Mouse (Mus musculus): ENCODE measurements at regions not wholly inside any gene's neighbourhood (a gene's known extent, or its start where the extent isn't known, plus 50 kb on each side); places are given as distances from the start of the nearest gene placed in this dataset.

DNA sequence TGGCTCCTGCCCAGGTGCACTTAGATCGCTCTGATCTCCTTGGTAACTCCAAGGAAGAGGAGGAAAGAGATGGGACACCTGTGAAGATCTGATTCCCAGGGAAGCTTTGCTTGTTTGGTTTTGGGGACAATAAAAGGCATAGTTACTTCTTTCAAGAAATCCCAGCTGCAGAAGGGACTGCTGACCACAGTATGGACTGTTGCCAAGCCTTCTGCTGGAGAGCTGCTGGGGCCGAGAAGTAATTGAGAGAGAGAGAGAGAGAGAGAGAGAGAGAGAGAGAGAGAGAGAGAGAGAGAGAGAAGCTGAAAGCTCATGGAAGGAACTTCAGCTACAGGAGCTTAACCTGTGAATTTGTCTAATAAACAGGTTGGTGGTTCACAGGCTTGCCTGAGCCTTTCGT is 276.9 kb upstream of the Mmadhc start:
- H3K27me3 ChIP-seq (ENCODE audit: control insufficient read depth, insufficient read depth, low read length) = no peaks in the 10 kb centered on the region
- H3K4me1 ChIP-seq (ENCODE audit: control insufficient read depth in 2 of 2, insufficient read depth in 2 of 2, low read length in 2 of 2) = no peaks in the 10 kb centered on the region
- no peak overlapping the region for H3K27ac ChIP-seq (replicated peaks in 1 of 2; ENCODE audit: control insufficient read depth in 1 of 2, insufficient read depth in 1 of 2, low read depth in 2 of 2, low read length in 2 of 2)
- 64% methylated on average over 3 of the region's 3 CpGs for WGBS
- H3K4me2 ChIP-seq (ENCODE audit: low read length) = no peak overlapping the region
- no peaks in the 10 kb centered on the region for H3K9me3 ChIP-seq (ENCODE audit: control insufficient read depth, low read length)
- no peak overlapping the region for H3K9ac ChIP-seq (ENCODE audit: low read length)
- H3K36me3 ChIP-seq (ENCODE audit: control insufficient read depth, insufficient read depth, low read length) = no peaks in the 10 kb centered on the region
- H3K4me3 ChIP-seq (ENCODE audit: control insufficient read depth in 1 of 2, insufficient read depth in 1 of 2, low read depth in 1 of 2, low read length in 2 of 2) = no peak overlapping the region
- no peak for ATAC-seq (ENCODE audit: insufficient number of reproducible peaks, insufficient read depth, low FRiP score, low read depth)

DNA sequence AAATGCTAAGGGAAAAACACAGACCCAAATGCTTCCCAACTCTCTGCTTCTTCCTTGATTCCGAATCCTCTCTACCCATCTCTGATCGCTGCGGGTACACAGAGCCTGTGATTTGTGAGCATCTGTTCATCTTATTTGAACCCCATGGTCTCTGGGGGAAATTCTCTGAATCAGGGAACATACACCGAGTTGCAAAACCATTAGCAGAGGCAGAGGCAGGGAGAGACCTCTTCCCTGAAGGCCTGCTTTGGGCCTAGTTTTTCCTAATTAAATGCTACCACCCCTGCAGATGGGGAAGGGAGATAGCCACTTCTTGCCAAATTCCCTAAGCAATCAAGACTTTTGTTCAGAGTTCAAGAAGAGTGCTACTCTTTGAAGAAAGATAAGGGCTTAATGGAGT is 274.4 kb upstream of the Mmadhc start:
- H3K27me3 ChIP-seq (ENCODE audit: control insufficient read depth, insufficient read depth, low read length) = no peaks in the 10 kb centered on the region
- H3K4me3 ChIP-seq (ENCODE audit: control insufficient read depth in 1 of 2, insufficient read depth in 1 of 2, low read depth in 1 of 2, low read length in 2 of 2) = no peak overlapping the region
- H3K36me3 ChIP-seq (ENCODE audit: control insufficient read depth, insufficient read depth, low read length) = no peaks in the 10 kb centered on the region
- no peak overlapping the region for H3K9ac ChIP-seq (ENCODE audit: low read length)
- no peaks in the 10 kb centered on the region for H3K9me3 ChIP-seq (ENCODE audit: control insufficient read depth, low read length)
- H3K27ac ChIP-seq (replicated peaks in 1 of 2; ENCODE audit: control insufficient read depth in 1 of 2, insufficient read depth in 1 of 2, low read depth in 2 of 2, low read length in 2 of 2) = no peak overlapping the region
- no peaks in the 10 kb centered on the region for H3K4me1 ChIP-seq (ENCODE audit: control insufficient read depth in 2 of 2, insufficient read depth in 2 of 2, low read length in 2 of 2)
- WGBS = 82% methylated on average over 4 of the region's 4 CpGs
- ATAC-seq (ENCODE audit: insufficient number of reproducible peaks, insufficient read depth, low FRiP score, low read depth) = no peak
- H3K4me2 ChIP-seq (ENCODE audit: low read length) = no peak overlapping the region

- no peak for ATAC-seq (ENCODE audit: insufficient number of reproducible peaks, insufficient read depth, low FRiP score, low read depth)
- 76% methylated on average over 7 of the region's 7 CpGs for WGBS
- no peak overlapping the region for H3K4me2 ChIP-seq (ENCODE audit: low read length)
- H3K9me3 ChIP-seq (ENCODE audit: control insufficient read depth, low read length) = no peaks in the 10 kb centered on the region
- no peak overlapping the region for H3K27ac ChIP-seq (replicated peaks in 1 of 2; ENCODE audit: control insufficient read depth in 1 of 2, insufficient read depth in 1 of 2, low read depth in 2 of 2, low read length in 2 of 2)
- no peaks in the 10 kb centered on the region for H3K36me3 ChIP-seq (ENCODE audit: control insufficient read depth, insufficient read depth, low read length)
- no peaks in the 10 kb centered on the region for H3K4me1 ChIP-seq (ENCODE audit: control insufficient read depth in 2 of 2, insufficient read depth in 2 of 2, low read length in 2 of 2)
- H3K9ac ChIP-seq (ENCODE audit: low read length) = no peak overlapping the region
- no peaks in the 10 kb centered on the region for H3K27me3 ChIP-seq (ENCODE audit: control insufficient read depth, insufficient read depth, low read length)
- H3K4me3 ChIP-seq (ENCODE audit: control insufficient read depth in 1 of 2, insufficient read depth in 1 of 2, low read depth in 1 of 2, low read length in 2 of 2) = no peak overlapping the region
These were observed 273.1 kb upstream of the Mmadhc start for GRCm38 (mm10) chr2:50569502-50570285.

DNA sequence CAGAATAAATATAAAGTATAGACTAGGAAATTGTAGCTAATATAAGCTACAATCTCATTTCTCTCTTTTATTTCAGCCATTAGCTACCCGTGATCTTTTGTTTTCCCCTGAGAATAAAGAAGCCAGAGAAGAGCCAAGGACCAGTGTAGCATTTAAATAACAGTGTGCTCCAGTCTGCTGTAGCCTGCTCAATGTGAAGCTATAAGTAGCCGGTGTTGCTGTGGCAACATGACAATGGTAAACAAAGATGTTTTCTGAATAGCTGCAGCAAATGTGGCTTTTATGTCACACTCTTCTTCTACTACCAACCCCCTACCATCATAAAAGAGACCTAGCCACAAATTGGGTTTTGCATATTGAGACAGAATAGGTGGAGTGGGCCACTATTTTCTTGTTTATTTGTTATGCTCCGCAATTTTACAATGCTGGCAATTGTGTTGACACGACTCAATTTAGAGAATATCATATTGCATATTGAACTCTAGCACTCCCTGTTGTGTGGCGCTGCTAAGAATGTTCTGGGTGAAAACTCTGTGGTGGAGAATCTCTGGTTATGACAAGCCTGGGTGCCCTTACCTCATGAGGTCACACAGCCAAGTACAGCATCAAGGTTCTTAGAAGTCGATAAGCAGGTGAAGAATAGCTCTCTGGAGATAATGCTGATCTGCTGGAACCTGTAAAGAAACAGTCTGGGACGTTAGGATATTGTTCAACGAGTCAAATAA is 272.3 kb upstream of the Mmadhc start:
- WGBS = 57% methylated on average over 8 of the region's 8 CpGs
- no peak overlapping the region for H3K4me3 ChIP-seq (ENCODE audit: control insufficient read depth in 1 of 2, insufficient read depth in 1 of 2, low read depth in 1 of 2, low read length in 2 of 2)
- no peaks in the 10 kb centered on the region for H3K9me3 ChIP-seq (ENCODE audit: control insufficient read depth, low read length)
- ATAC-seq (ENCODE audit: insufficient number of reproducible peaks, insufficient read depth, low FRiP score, low read depth) = no peak
- H3K4me2 ChIP-seq (ENCODE audit: low read length) = no peak overlapping the region
- H3K36me3 ChIP-seq (ENCODE audit: control insufficient read depth, insufficient read depth, low read length) = no peaks in the 10 kb centered on the region
- no peaks in the 10 kb centered on the region for H3K27me3 ChIP-seq (ENCODE audit: control insufficient read depth, insufficient read depth, low read length)
- H3K4me1 ChIP-seq (ENCODE audit: control insufficient read depth in 2 of 2, insufficient read depth in 2 of 2, low read length in 2 of 2) = no peaks in the 10 kb centered on the region
- no peak overlapping the region for H3K27ac ChIP-seq (replicated peaks in 1 of 2; ENCODE audit: control insufficient read depth in 1 of 2, insufficient read depth in 1 of 2, low read depth in 2 of 2, low read length in 2 of 2)
- H3K9ac ChIP-seq (ENCODE audit: low read length) = no peak overlapping the region

DNA sequence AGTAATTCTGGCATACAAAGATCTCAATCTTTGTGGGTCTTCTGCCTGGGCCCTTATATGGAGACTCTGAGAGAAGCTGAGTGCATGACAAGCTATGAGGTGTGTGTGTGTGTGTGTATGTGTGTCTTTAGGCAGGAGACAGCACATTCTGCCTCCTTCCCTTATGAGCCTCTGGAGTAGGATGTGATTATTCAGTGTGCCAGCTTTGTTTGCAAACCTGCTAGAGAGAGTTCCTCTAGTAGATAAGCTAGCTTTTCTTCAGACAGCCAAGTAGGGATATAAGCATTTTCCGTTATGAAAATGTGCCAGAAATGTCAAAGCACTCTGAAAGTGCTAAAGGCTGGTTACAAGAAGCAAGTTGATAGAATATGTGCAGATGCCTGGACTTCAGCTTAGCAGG is 270.9 kb upstream of the Mmadhc start:
- no peaks in the 10 kb centered on the region for H3K9me3 ChIP-seq (ENCODE audit: control insufficient read depth, low read length)
- no peak overlapping the region for H3K4me3 ChIP-seq (ENCODE audit: control insufficient read depth in 1 of 2, insufficient read depth in 1 of 2, low read depth in 1 of 2, low read length in 2 of 2)
- ATAC-seq (ENCODE audit: insufficient number of reproducible peaks, insufficient read depth, low FRiP score, low read depth) = no peak
- H3K36me3 ChIP-seq (ENCODE audit: control insufficient read depth, insufficient read depth, low read length) = no peaks in the 10 kb centered on the region
- H3K4me1 ChIP-seq (ENCODE audit: control insufficient read depth in 2 of 2, insufficient read depth in 2 of 2, low read length in 2 of 2) = no peaks in the 10 kb centered on the region
- H3K27ac ChIP-seq (replicated peaks in 1 of 2; ENCODE audit: control insufficient read depth in 1 of 2, insufficient read depth in 1 of 2, low read depth in 2 of 2, low read length in 2 of 2) = no peak overlapping the region
- WGBS = 53% methylated on average over 1 of the region's 1 CpGs
- no peaks in the 10 kb centered on the region for H3K27me3 ChIP-seq (ENCODE audit: control insufficient read depth, insufficient read depth, low read length)
- H3K9ac ChIP-seq (ENCODE audit: low read length) = no peak overlapping the region
- H3K4me2 ChIP-seq (ENCODE audit: low read length) = no peak overlapping the region

DNA sequence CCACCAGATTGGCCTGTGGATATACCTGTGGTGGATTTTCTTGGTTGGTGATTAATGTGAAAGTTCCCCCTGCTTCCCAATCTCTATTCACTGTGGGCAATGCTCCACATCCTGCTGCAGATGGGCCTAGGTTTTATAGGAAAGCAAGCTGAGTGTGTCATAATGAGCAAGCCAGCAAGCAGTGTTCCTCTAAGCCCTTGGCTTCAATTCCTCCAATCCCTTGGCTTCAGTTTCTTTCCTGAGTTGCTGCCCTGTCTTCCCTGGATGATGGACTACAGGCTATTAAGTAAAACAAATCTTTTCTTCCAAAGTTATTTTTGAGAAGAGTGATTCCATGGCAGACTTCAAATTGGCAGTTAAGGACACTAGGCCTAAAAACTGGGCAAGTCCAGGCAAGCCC is 257.4 kb upstream of the Mmadhc start:
- Histone ChIP-seq H3K36me3 (ENCODE audit: control insufficient read depth, insufficient read depth, low read length) (no peaks in the 10 kb centered on the region), H3K4me3 (ENCODE audit: control insufficient read depth in 1 of 2, insufficient read depth in 1 of 2, low read depth in 1 of 2, low read length in 2 of 2) (no peak overlapping the region), H3K4me1 (ENCODE audit: control insufficient read depth in 2 of 2, insufficient read depth in 2 of 2, low read length in 2 of 2) (no peaks in the 10 kb centered on the region), H3K27ac (replicated peaks in 1 of 2; ENCODE audit: control insufficient read depth in 1 of 2, insufficient read depth in 1 of 2, low read depth in 2 of 2, low read length in 2 of 2) (no peak overlapping the region), H3K4me2 (ENCODE audit: low read length) (no peak overlapping the region), H3K9me3 (ENCODE audit: control insufficient read depth, low read length) (no peaks in the 10 kb centered on the region), H3K27me3 (ENCODE audit: control insufficient read depth, insufficient read depth, low read length) (no peaks in the 10 kb centered on the region), H3K9ac (ENCODE audit: low read length) (no peak overlapping the region)
- ATAC-seq (ENCODE audit: insufficient number of reproducible peaks, insufficient read depth, low FRiP score, low read depth) = no peak

DNA sequence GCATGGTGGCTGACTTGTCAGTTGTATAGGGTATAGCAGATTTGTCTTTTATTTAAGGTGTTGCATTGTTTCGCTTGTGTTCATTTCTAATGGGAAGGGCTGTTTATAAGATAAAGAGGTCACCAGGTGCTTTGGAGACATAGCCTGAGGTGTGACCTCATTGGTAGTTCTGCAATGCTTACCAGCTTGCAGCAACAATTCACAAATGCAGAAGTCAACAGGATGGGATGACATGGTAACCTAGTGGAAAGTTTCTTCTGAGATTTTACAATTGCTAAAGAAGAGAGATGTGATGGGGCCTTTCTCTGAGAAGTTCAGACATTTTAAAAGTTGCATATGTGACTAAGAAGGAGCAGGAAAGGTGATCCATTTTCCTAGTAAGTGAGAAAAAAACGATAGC is 255.8 kb upstream of the Mmadhc start:
- H3K27me3 ChIP-seq (ENCODE audit: control insufficient read depth, insufficient read depth, low read length) = no peaks in the 10 kb centered on the region
- H3K9me3 ChIP-seq (ENCODE audit: control insufficient read depth, low read length) = no peaks in the 10 kb centered on the region
- H3K36me3 ChIP-seq (ENCODE audit: control insufficient read depth, insufficient read depth, low read length) = no peaks in the 10 kb centered on the region
- H3K4me3 ChIP-seq (ENCODE audit: control insufficient read depth in 1 of 2, insufficient read depth in 1 of 2, low read depth in 1 of 2, low read length in 2 of 2) = no peak overlapping the region
- 84% methylated on average over 2 of the region's 2 CpGs for WGBS
- no peaks in the 10 kb centered on the region for H3K4me1 ChIP-seq (ENCODE audit: control insufficient read depth in 2 of 2, insufficient read depth in 2 of 2, low read length in 2 of 2)
- H3K4me2 ChIP-seq (ENCODE audit: low read length) = no peak overlapping the region
- no peak overlapping the region for H3K9ac ChIP-seq (ENCODE audit: low read length)
- ATAC-seq (ENCODE audit: insufficient number of reproducible peaks, insufficient read depth, low FRiP score, low read depth) = no peak
- H3K27ac ChIP-seq (replicated peaks in 1 of 2; ENCODE audit: control insufficient read depth in 1 of 2, insufficient read depth in 1 of 2, low read depth in 2 of 2, low read length in 2 of 2) = no peak overlapping the region

- no peak overlapping the region for H3K9ac ChIP-seq (ENCODE audit: low read length)
- ATAC-seq (ENCODE audit: insufficient number of reproducible peaks, insufficient read depth, low FRiP score, low read depth) = no peak
- no peak overlapping the region for H3K4me2 ChIP-seq (ENCODE audit: low read length)
- no peaks in the 10 kb centered on the region for H3K9me3 ChIP-seq (ENCODE audit: control insufficient read depth, low read length)
- no peaks in the 10 kb centered on the region for H3K4me1 ChIP-seq (ENCODE audit: control insufficient read depth in 2 of 2, insufficient read depth in 2 of 2, low read length in 2 of 2)
- H3K27ac ChIP-seq (replicated peaks in 1 of 2; ENCODE audit: control insufficient read depth in 1 of 2, insufficient read depth in 1 of 2, low read depth in 2 of 2, low read length in 2 of 2) = no peak overlapping the region
- H3K27me3 ChIP-seq (ENCODE audit: control insufficient read depth, insufficient read depth, low read length) = no peaks in the 10 kb centered on the region
- no peak overlapping the region for H3K4me3 ChIP-seq (ENCODE audit: control insufficient read depth in 1 of 2, insufficient read depth in 1 of 2, low read depth in 1 of 2, low read length in 2 of 2)
- WGBS = 64% methylated on average over 8 of the region's 8 CpGs
- no peaks in the 10 kb centered on the region for H3K36me3 ChIP-seq (ENCODE audit: control insufficient read depth, insufficient read depth, low read length)
These were observed 253.3 kb upstream of the Mmadhc start for GRCm38 (mm10) chr2:50549871-50550270.

All from heart, embryonic 14.5 days (tissue).